Mouse (Mus musculus): Measurements from ENCODE around the gene Gm48552.

DNA sequence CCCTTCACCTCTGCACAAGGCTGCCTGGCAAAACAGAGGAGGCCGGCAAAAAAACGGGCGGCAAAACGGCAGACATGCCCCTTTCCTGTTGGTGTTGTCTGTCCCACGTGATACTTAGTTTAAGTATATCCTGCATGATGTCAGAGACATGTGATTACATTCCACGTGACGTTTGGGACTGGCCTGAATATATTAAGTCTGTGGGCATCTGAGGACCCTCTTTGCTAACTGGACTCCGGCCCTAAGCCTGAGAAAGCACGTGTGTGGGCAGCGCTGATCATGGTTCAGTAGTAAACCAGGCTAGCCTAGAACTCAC lies 12.4 kb downstream of the Gm48552 start:
- TF ChIP-seq POLR2A (IDR thresholded peaks at IDR 0.05; ENCODE audit: insufficient read depth, low read depth, low read length) (no peak), CTCF (IDR thresholded peaks at IDR 0.05) (no peak)

Data from heart, adult 2 months (tissue).